Comparison of ENCODE assay signal across 29 mouse cellular contexts in the genomic region with DNA sequence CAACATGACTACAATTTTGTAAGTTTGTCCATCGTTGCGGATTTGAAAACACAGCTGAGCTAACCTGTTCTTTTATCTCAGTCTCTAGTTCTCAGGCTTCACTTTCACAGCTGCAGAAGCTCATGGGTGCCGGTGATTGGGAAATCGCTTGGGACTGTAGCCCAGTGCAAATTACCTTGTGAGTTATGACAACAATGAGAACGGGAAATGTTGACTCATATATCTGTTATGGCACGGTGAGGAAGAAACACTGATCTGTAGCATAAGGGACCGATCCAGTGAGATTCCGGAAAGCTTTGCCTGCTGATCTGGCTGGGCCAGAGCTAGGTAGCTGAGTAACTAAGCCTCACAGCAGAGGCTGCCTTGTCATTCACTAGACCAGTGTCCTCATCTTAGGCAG. TPM values are rescaled to one million over a fixed set of nuclear protein-coding genes. Genes with fewer than 3 reads are reported as not detected.
DNase-seq lines count a peak whose midpoint lies in the region; ATAC-seq and TF ChIP-seq lines count a peak whose summit lies in the region.
"Had no signal": no experiment of that assay in that cellular context is flagged by ENCODE, and none has a peak within 500 bp of the region (broad histone marks: within the 10 kb centered on the region; RNA-seq: fewer than 3 reads in every experiment).

No protein-coding gene starts in this region.

- H3K27ac ChIP-seq in gastrocnemius, adult 2 months = no peak overlapping the region
- H3K27ac ChIP-seq: embryonic facial prominence, embryonic 15.5 days; forebrain, embryonic 10.5 days; hindbrain, postnatal 0 days; limb, embryonic 12.5 days; lung, embryonic 15.5 days had no signal

- peak; percentile 89 for ATAC-seq in neutrophil, adult 5-6 weeks (ENCODE audit: extremely low read depth, insufficient number of reproducible peaks, low FRiP score, poor library complexity, severe bottlenecking)
- ATAC-seq: forebrain, embryonic 16.5 days; hindbrain, postnatal 0 days; intestine, embryonic 16.5 days; midbrain, embryonic 16.5 days had no signal

- intact Hi-C loops in gastrocnemius, adult 2 months (cut with DNase I) = no loop called here

- no peak for TF ChIP-seq CTCF in gastrocnemius, adult 2 months (IDR thresholded peaks at IDR 0.05)

- DNase-seq in adrenal gland, adult 2 months = peak; percentile 16
- no peak for DNase-seq in adrenal gland, postnatal 14 days
- DNase-seq in large intestine, adult 2 months (ENCODE audit: low read depth, low spot score) = peak; percentile 36
- DNase-seq in lung, postnatal 14 days = peak; percentile 40
- DNase-seq in thymus, adult 18-20 months = no peak
- no peak for DNase-seq in gastrocnemius, adult 2 months
- DNase-seq in Muller cell, postnatal 12 days (ENCODE audit: inconsistent ontology term) = no peak
- DNase-seq: cerebellum, adult 9-10 months; heart, adult 18-20 months; heart, postnatal 14 days; kidney, postnatal 25 days; layer of hippocampus, postnatal 36 days; right cerebral cortex, adult 18-20 months had no signal

- WGBS in large intestine, adult 2 months = 32% methylated on average over 8 of the region's 8 CpGs

- no peak overlapping the region for H3K4me3 ChIP-seq in gastrocnemius, adult 2 months
- H3K4me3 ChIP-seq: embryonic facial prominence, embryonic 15.5 days; forebrain, embryonic 10.5 days; heart, embryonic 12.5 days; limb, embryonic 12.5 days; lung, embryonic 15.5 days; myocyte had no signal

RNA-seq across cellular contexts. Expression of a gene that starts 6.5 kb away (rescaled TPM):
- not detected for total RNA-seq in adrenal gland, adult 2 months (2021)
- 0.02 and 0.04 TPM in 2 replicates for polyA plus RNA-seq in adrenal gland, adult 2 months (2012; rRNA removed)
- total RNA-seq in adrenal gland, postnatal 14 days (2021) = not detected in 2 replicates
- polyA plus RNA-seq in large intestine, adult 2 months (2012; rRNA removed) = 0.17 and 0.67 TPM in 2 replicates
- total RNA-seq in neutrophil, adult 5-6 weeks (2017) = 0.37 TPM in 1 of 2 replicates, not detected in the other
- total RNA-seq in gastrocnemius, adult 2 months (2021) = not detected
- total RNA-seq: adrenal gland, adult 18-20 months; common myeloid progenitor, adult 5-6 weeks; heart, adult 18-20 months; heart, postnatal 14 days had no signal
- polyA plus RNA-seq: forebrain, embryonic 10.5 days; heart, embryonic 12.5 days; hindbrain, embryonic 11.5 days; intestine, embryonic 16.5 days; kidney, embryonic 14.5 days; liver, embryonic 11.5 days; myocyte had no signal

Comparison
In these comparisons a context has a peak if more than half of its experiments do, and no peak if none do; other contexts are left out.
1. DNase-seq: peak in adrenal gland, adult 2 months (single experiment), large intestine, adult 2 months (single experiment) and lung, postnatal 14 days (single experiment); none in adrenal gland, postnatal 14 days (single experiment), thymus, adult 18-20 months (0 of 2), gastrocnemius, adult 2 months (single experiment) and Muller cell, postnatal 12 days (single experiment).